Mouse (Mus musculus) ZHBTc4 (cell line): ENCODE data around the gene Nradd.
A peak's percentile ranks its signal among the peaks of the same experiment; 100 is the strongest.

ENCODE experiments used
- DNase-seq: peaks from one replicate; pipeline ENCODE4 v3.0.0-alpha.2; 2011; ENCODE audit warnings: low read depth, low spot score

Nradd gene

GRCm38 (mm10) chr9:110652963-110653654 lies 28.9 kb upstream of the Nradd start:
- DNase-seq: no peak

- DNase-seq: peak; percentile 82
Measured at GRCm38 (mm10) chr9:110651931-110652722, 27.9 kb upstream of the Nradd start.

GRCm38 (mm10) chr9:110649775-110650174 lies 25.5 kb upstream of the Nradd start:
- no peak for DNase-seq

- DNase-seq: no peak
Measured at GRCm38 (mm10) chr9:110645219-110645618, 21.0 kb upstream of the Nradd start.

- no peak for DNase-seq
Measured at GRCm38 (mm10) chr9:110644295-110644694, 20.0 kb upstream of the Nradd start.

- no peak for DNase-seq
Measured at GRCm38 (mm10) chr9:110643787-110644186, 19.5 kb upstream of the Nradd start.

- DNase-seq: no peak
Measured at GRCm38 (mm10) chr9:110642812-110643524, 18.7 kb upstream of the Nradd start.

- no peak for DNase-seq
Measured at GRCm38 (mm10) chr9:110641006-110641405, 16.8 kb upstream of the Nradd start.

GRCm38 (mm10) chr9:110638611-110639021 lies 14.4 kb upstream of the Nradd start:
- DNase-seq: no peak

- peak; percentile 91 for DNase-seq
Measured at GRCm38 (mm10) chr9:110635225-110635624, 11.0 kb upstream of the Nradd start.

- DNase-seq: no peak
Measured at GRCm38 (mm10) chr9:110633882-110634281, 9.6 kb upstream of the Nradd start.

- no peak for DNase-seq
Measured at GRCm38 (mm10) chr9:110632671-110633070, 8.4 kb upstream of the Nradd start.

- peak; percentile 78 for DNase-seq
Measured at GRCm38 (mm10) chr9:110631651-110632275, 7.5 kb upstream of the Nradd start.

GRCm38 (mm10) chr9:110631191-110631590 lies 6.9 kb upstream of the Nradd start:
- peak; percentile 89 for DNase-seq

GRCm38 (mm10) chr9:110630171-110630570 lies 5.9 kb upstream of the Nradd start:
- no peak for DNase-seq

- DNase-seq: no peak
Measured at GRCm38 (mm10) chr9:110625350-110625908, 1.2 kb upstream of the Nradd start.

- DNase-seq: no peak
Measured at GRCm38 (mm10) chr9:110623416-110624195, 646 bp downstream of the Nradd start.

- DNase-seq: no peak
Measured at GRCm38 (mm10) chr9:110622621-110623219, 1.5 kb downstream of the Nradd start.

- no peak for DNase-seq
Measured at GRCm38 (mm10) chr9:110620685-110621084, 3.6 kb downstream of the Nradd start.

- peak; percentile 76 for DNase-seq
Measured at GRCm38 (mm10) chr9:110620180-110620579, 4.1 kb downstream of the Nradd start.
